Mouse (Mus musculus): Measurements from ENCODE around the gene Paxbp1.

DNA sequence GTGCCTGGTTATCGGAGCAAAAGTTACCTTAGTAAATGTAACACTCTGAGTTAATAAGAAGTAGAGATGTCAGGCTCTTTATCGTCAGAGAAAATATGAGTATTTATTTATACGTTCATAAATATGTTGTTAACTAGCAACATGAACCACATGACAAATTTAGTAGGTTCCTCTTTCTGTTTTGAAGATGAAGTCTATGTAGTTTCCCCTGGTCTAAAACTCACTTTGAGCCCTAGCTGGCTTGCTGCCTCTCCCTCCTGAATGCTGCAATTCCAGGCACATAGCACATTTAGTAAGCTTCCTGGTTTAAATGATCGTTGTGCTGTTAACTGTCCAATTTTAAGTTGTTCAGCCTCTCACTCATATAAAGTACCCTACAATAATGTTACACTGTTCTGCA, 13.6 kb downstream of the Paxbp1 start:
- TF ChIP-seq CTCF (IDR thresholded peaks at IDR 0.05; ENCODE audit: extremely low read depth, insufficient read depth, low read length) (no peak), POLR2A (IDR thresholded peaks at IDR 0.05; ENCODE audit: extremely low read depth, insufficient read depth, low read length) (no peak)
